Mouse (Mus musculus): ENCODE data around the gene Surf1.

- TF ChIP-seq CTCF (IDR thresholded peaks at IDR 0.05): no peak
- TF ChIP-seq EP300 (IDR thresholded peaks at IDR 0.05; ENCODE audit: insufficient read depth, low read depth, low read length): no peak
These were observed 10.4 kb downstream of the Surf1 start for GRCm38 (mm10) chr2:26905936-26906335.

All from heart, adult 2 months (tissue).